Mouse (Mus musculus) kidney, postnatal 0 days (tissue): ENCODE data around the gene Mgmt. TPM values are rescaled to one million over a fixed set of nuclear protein-coding genes. Genes with fewer than 3 reads are reported as not detected.

ENCODE experiments used
- ATAC-seq: fragments of 200-750 bp; cut with Nextera tagmentation; replicated peaks from 2 replicates; pipeline ENCODE4 v1.8.0; 2017; ENCODE audit warnings: low read depth, moderate number of reproducible peaks, moderate TSS enrichment, moderate library complexity; ENCODE audit not compliant: low FRiP score
- DNase-seq: peaks from one replicate; pipeline ENCODE4 v3.0.0-alpha.2; 2016; ENCODE audit warnings: low spot score
- H3K27ac ChIP-seq: fragments of 300-500 bp; sonication (generic); 2 replicates; pipeline ENCODE4 v1.5.1; 2014; ENCODE audit warnings: mild to moderate bottlenecking
- H3K27me3 ChIP-seq: fragments of 300-500 bp; sonication (generic); 2 replicates; pipeline ENCODE4 v1.6.1; 2014; ENCODE audit warnings: low read length, mixed read lengths; ENCODE audit not compliant: insufficient read depth
- H3K36me3 ChIP-seq: fragments of 300-500 bp; sonication (generic); 2 replicates; pipeline ENCODE4 v1.6.1; 2014; ENCODE audit warnings: low read length, mixed read lengths; ENCODE audit not compliant: insufficient read depth
- H3K4me1 ChIP-seq: fragments of 300-500 bp; sonication (generic); replicated peaks from 2 replicates; pipeline ENCODE4 v1.6.1; 2014; ENCODE audit warnings: antibody characterized with exemption, low read length, mixed read lengths; ENCODE audit not compliant: insufficient read depth
- H3K4me2 ChIP-seq: fragments of 300-500 bp; sonication (generic); 2 replicates; pipeline ENCODE4 v1.6.1; 2014; ENCODE audit warnings: mild to moderate bottlenecking, low read length, moderate library complexity, mixed read lengths
- H3K4me3 ChIP-seq: fragments of 300-500 bp; sonication (generic); replicated peaks from 2 replicates; pipeline ENCODE4 v1.5.1; 2014; ENCODE audit warnings: low read depth, low read length
- H3K9ac ChIP-seq: fragments of 300-500 bp; sonication (generic); 2 replicates; pipeline ENCODE4 v1.6.1; 2014; ENCODE audit warnings: low read depth, low read length
- H3K9me3 ChIP-seq: fragments of 300-500 bp; sonication (generic); replicated peaks from 2 replicates; pipeline ENCODE4 v1.6.1; 2016; ENCODE audit warnings: low read length, inconsistent platforms, mixed read lengths
- CTCF ChIP-seq: IDR thresholded peaks from 2 replicates; pipeline ENCODE4 v1.5.1; 2016; ENCODE audit warnings: antibody characterized with exemption, low read depth, mild to moderate bottlenecking, moderate library complexity
- WGBS: fragments of 180-500 bp; shearing (Covaris S2); extraction: QIAGEN DNeasy Blood & Tissue Kit; methylation state at CpG from one replicate; pipeline ENCODE4 v1.1.7; 2014; 5-methylcytosine and 5-hydroxymethylcytosine counted together
- polyA plus RNA-seq: library from polyadenylated mRNA; unstranded; fragments of >200 nt; fragmentation: Nextera tagmentation; extraction: Ambion mirVana; gene quantifications from 2 replicates; pipeline ENCODE4 v1.2.1, GENCODE M21; 2015

Mgmt gene
- polyA plus RNA-seq, 1 experiment from 2014 or later: 5.7 TPM

DNA sequence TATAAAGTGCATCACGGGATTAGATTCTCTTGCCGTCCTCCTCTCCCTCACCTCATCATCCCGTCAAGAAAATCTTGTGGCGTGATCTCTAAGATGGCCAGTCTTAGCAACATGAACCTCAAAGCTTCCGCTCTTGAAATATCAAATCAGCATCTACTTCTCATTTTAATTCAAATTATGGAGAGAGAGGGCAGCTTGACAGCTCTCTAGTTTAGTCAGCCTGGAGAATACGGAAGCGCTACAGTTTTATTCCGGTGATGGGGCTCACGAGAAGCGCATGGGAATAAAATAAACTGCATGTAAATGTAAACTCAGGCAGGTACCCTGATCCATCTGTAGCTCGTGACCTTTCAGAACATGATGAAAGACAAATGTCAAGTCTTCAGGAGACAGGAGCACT, 22.9 kb upstream of the Mgmt start:
- H3K36me3 ChIP-seq: no peaks in the 10 kb centered on the region
- ATAC-seq (no peak), DNase-seq (no peak)
- no peaks in the 10 kb centered on the region for H3K9me3 ChIP-seq
- H3K4me1 ChIP-seq: no peaks in the 10 kb centered on the region
- no peak overlapping the region for H3K9ac ChIP-seq
- H3K27me3 ChIP-seq: no peaks in the 10 kb centered on the region
- H3K4me3 ChIP-seq: no peak overlapping the region
- H3K27ac ChIP-seq: no peak overlapping the region
- 77% methylated on average over 11 of the region's 11 CpGs for WGBS
- no peak for TF ChIP-seq CTCF
- H3K4me2 ChIP-seq: no peak overlapping the region

DNA sequence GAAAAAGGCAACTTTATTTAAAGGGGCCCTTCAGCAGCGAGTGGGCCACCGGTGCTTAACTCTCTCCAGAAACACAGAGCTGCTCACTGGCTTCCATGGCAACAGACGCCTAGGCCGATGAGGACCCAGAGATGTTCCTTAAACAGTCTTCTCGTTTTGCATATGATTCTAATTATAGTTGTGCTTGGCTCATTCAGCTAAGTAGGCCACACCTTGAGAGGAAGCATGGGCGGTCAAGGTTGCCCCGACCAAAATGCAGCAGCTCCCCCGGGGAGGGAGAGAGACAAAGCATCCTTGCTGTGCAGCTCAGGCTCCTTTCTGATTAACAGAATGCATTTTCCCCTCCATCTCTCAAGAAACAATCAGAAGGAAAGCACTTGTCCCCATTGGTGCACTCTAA, 22.4 kb upstream of the Mgmt start:
- Histone ChIP-seq H3K36me3 (no peaks in the 10 kb centered on the region), H3K4me3 (no peak overlapping the region), H3K27ac (no peak overlapping the region), H3K4me2 (no peak overlapping the region), H3K9me3 (no peaks in the 10 kb centered on the region), H3K27me3 (no peaks in the 10 kb centered on the region), H3K9ac (no peak overlapping the region), H3K4me1 (no peaks in the 10 kb centered on the region)
- ATAC-seq (no peak), DNase-seq (no peak)
- 30% methylated on average over 8 of the region's 8 CpGs for WGBS
- no peak for TF ChIP-seq CTCF

DNA sequence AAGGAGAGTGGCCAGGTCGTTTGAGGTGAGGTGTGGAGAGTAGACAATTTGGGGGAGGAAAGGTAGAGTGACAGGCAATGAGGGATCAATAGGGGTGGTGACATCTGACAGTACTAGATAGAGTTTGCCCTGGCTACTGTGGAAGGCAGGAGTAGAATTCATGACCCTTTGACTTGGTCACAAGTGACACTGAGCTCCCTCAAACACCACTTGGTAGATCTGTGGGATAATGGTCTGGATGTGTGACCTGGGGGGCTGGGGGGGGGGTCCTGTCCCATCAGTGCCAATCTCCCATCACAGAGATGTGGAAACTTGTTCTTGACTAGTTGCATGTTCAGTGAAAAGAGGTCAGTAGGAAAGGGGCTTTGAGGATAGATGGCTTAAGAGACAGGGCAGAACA, 20.0 kb upstream of the Mgmt start:
- ATAC-seq (no peak), DNase-seq (no peak)
- Histone ChIP-seq H3K9me3 (no peaks in the 10 kb centered on the region), H3K36me3 (no peaks in the 10 kb centered on the region), H3K27ac (no peak overlapping the region), H3K4me3 (no peak overlapping the region), H3K27me3 (no peaks in the 10 kb centered on the region), H3K9ac (no peak overlapping the region), H3K4me1 (no peaks in the 10 kb centered on the region), H3K4me2 (no peak overlapping the region)
- TF ChIP-seq CTCF: no peak
- WGBS: 46% methylated on average over 1 of the region's 1 CpGs

DNA sequence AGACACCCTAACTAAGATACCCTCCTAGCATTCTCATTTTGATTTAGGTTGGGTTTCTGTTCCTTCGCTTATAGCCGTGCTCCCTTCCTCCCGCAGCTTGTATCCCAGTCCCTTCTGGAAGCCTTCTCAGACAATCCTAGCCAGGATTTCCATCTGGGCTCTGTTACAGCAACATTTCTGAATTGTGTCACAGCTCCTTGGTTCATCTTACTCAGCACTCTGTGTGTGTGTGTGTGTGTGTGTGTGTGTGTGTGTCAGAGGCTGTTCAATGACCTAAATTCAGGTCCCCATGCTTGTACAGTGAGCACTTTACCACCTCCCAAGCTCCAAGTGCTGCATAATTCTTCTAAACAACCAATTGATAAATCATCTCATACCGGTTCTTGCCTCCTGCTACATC, 14.0 kb upstream of the Mgmt start:
- Histone ChIP-seq H3K9ac (no peak overlapping the region), H3K4me2 (no peak overlapping the region), H3K4me3 (no peak overlapping the region), H3K27ac (no peak overlapping the region), H3K27me3 (no peaks in the 10 kb centered on the region), H3K36me3 (no peaks in the 10 kb centered on the region), H3K9me3 (no peaks in the 10 kb centered on the region), H3K4me1 (no peaks in the 10 kb centered on the region)
- DNase-seq: no peak
- 83% methylated on average over 4 of the region's 4 CpGs for WGBS
- no peak for ATAC-seq
- no peak for TF ChIP-seq CTCF

DNA sequence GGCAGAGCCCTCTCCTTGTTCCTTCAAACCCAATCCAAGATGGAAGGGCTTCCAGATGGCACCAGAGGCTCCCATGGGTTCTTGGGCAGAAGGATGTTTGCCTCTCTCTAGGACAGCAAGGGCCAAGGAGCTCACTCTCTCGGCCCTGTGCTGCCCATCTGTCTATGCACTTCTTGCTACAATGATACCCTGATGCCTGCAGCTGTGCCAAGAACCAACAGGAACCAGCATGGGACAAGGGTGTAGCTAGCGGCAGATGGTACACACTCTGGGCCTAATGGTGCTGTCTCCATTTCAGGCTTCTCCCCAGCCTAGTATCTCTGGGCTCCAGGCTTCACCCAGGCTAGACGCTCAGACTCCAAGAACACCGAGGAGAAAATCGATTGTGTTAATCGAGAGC, 6.3 kb upstream of the Mgmt start:
- no peak overlapping the region for H3K4me2 ChIP-seq
- no peak for ATAC-seq
- no peak overlapping the region for H3K27ac ChIP-seq
- 88% methylated on average over 6 of the region's 6 CpGs for WGBS
- H3K4me1 ChIP-seq: no peaks in the 10 kb centered on the region
- no peak overlapping the region for H3K4me3 ChIP-seq
- no peaks in the 10 kb centered on the region for H3K9me3 ChIP-seq
- H3K36me3 ChIP-seq: no peaks in the 10 kb centered on the region
- H3K9ac ChIP-seq: no peak overlapping the region
- DNase-seq: no peak
- H3K27me3 ChIP-seq: no peaks in the 10 kb centered on the region
- TF ChIP-seq CTCF: no peak

DNA sequence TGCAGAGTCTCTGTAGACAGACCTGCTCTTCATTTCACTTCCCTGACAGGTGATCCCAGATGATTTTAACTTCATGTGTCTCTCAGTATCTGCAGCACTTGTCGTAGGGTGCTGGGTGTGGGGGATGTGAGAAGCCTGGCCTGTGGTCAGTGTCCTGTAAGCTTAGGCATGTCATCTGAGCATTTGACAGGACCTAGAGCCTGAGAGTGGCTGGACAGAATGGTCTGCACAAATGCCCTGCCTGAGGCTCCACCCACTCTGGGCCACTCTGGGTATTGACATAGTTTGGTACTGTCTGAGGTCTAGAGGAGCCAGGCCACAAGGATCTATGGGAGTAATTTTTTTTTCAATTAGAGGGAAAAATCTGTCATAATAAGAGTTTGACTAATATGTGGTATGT, 942 bp downstream of the Mgmt start:
- no peak overlapping the region for H3K9ac ChIP-seq
- no peak for TF ChIP-seq CTCF
- DNase-seq (no peak), ATAC-seq (no peak)
- no peaks in the 10 kb centered on the region for H3K4me1 ChIP-seq
- H3K36me3 ChIP-seq: no peaks in the 10 kb centered on the region
- H3K9me3 ChIP-seq: no peaks in the 10 kb centered on the region
- no peak overlapping the region for H3K27ac ChIP-seq
- 93% methylated on average over 1 of the region's 1 CpGs for WGBS
- H3K27me3 ChIP-seq: no peaks in the 10 kb centered on the region
- H3K4me3 ChIP-seq: no peak overlapping the region
- no peak overlapping the region for H3K4me2 ChIP-seq

DNA sequence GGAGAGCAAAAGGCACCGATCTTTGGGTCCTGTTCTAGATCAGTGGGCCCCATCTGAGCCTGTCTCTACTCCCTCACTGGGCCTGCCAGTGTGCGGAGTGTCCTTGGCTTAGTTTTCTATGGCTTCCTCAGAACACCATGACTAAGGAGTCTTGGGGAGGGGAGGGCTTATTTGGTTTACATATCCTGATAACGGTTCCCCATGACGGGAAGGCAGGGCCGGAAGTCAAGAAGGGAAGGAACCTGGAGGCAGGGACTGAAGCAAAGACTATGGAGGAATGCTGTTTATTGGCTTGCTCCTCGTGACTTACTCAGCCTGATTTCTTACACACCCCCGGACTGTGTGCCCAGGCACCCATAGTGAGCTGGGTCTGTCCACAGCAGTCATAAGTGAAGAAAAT, 1.4 kb downstream of the Mgmt start:
- Histone ChIP-seq H3K9me3 (no peaks in the 10 kb centered on the region), H3K36me3 (no peaks in the 10 kb centered on the region), H3K4me1 (no peaks in the 10 kb centered on the region), H3K27ac (no peak overlapping the region), H3K27me3 (no peaks in the 10 kb centered on the region), H3K4me2 (no peak overlapping the region), H3K9ac (no peak overlapping the region), H3K4me3 (no peak overlapping the region)
- DNase-seq (no peak), ATAC-seq (no peak)
- 91% methylated on average over 7 of the region's 7 CpGs for WGBS
- TF ChIP-seq CTCF: no peak
